Mouse (Mus musculus): ENCODE measurements around the gene Vps26a.

The Vps26a gene

DNA sequence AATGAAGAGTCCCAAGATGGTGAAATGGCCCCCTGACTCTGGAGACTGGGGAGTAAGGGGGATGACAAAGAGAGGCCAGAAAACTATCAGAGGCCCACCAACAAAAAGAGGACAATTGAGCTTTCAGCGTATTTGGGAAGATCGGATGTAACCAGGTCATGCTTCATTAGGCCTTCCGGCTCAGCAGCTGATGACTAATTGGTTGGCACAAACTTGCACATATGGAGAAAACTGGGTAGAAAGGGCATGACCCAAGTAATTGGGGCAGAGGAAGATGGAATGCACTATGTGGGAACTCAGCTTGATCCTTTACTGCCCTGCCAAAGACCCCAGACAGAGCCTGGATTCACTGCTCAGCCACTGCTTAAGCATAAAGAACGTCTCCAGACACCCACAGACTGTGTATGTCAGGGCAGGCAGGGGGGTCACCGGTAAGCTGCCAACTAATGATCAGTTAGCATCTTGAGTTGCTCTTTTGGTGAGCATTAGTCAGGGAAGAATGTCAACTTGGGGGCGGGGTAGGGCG, 67.7 kb downstream of the Vps26a start:
- no peak for DNase-seq

DNA sequence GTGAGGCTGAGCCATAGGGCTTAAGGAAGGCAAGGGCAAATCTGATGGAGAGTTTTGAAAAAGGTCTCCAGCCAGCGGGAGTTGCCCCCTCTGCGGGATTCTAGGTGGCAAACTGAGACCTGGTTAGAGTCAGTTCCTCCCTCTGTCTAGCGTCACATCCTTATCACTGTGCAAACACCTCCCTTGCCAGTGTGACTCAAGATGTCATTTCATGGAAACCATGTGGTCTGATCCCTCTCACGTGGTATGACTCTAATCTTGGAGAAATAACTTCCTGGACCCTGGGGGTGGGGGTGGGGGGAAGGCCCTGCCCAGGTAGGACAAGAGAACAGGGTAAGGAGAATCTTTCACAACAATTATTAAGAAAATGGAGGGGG, 73.0 kb downstream of the Vps26a start:
- no peak for DNase-seq

DNA sequence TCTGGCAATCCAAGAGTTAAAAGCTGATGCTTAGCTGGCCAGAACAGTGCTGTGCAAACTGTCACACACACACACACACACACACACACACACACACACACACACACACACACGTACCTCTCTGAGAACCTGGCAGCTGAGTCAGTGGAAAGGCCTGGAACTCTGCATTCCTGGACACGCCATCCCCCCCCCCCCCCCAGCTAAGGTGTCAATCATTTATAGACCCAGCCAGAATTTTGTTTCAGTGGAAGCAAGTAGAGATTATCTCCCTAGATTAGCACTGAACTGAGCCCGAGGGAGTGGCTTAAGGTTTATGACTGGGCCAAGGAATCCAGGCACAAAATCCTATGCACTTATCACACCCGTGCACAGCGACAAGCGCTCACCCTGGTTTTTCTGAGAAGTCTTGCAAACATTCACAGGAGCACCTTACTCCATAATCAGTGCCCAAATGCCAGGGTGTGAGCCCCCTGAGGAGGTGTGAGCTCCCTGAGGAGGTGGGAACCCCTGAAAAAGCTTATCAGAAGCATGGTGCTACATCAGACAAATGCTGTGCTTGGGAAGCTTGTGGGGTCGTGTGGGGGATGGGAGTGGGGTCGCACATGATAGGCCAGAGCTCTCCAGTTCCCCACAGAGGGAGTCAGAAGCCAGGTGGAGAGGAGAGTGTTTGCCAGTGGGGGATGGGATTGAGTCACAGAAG, 73.5 kb downstream of the Vps26a start:
- no peak for DNase-seq

DNA sequence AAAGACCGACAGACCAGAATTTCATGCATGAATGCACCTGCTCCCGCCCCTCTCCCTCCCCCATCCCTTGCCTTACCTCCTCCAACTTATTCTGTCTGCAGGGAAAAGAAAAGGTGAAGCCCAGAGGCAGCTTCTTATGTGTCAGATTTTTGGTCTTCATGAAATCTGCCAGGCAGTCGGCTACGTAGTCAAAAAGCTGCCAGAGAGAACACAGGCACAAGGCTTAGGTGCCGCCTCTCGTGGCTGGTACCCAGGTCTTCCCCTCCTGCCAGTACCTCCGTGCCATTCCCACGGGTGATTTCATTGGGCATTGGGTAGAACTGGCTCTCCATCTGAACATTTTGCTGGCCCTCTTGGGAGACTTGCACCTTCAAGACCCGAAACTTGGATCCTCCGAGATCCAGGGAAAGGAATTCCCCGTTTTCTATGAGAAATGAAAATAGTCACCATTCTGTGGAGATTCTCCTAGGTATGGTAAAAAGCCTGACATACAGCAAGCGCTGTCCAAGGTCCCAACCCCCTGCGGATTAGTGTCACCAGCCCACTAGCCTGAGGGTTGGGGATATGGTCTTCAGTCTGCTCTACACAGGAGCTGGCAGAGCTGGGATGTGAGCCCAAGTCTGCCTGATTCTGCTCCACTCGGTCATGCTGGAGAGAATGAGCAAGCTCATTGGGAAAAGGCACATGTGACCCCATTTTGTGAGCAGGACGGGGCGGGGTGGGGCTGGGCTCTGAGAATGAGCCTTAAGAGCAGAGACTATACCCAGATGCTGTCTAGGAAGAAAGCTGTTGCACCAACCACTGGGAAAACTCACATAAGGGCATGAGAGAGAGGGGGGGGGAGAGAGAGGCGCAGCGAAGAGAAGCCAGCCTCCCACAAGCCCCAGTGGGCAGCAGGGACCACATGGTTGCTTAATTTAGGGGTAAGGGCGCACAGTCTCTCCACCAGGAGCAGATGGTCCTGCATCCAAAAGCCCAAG, 74.9 kb downstream of the Vps26a start:
- DNase-seq: no peak

DNA sequence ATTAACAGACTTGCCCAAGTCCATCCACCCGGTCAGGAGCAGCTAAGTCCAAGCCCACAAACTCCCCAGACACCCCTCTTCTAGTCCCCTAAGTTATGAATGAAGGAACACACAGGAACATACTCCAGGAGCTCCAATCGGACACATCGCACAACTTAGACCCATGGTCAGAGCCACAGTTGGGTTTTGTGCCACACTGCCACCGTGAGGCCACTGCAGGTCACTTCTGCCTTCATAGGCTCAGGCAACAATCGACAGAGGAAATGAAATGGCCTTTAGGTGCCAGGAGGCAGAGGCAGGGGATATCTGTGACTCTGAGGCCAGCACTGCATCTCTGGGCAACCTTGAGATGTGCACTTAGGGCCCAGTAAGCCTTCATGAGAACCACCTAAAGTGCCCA, 75.7 kb downstream of the Vps26a start:
- peak; percentile 63 for DNase-seq
